Mouse (Mus musculus) embryonic facial prominence, embryonic 13.5 days (tissue): Measurements from ENCODE around the gene Zfp446. TPM values are rescaled to one million over a fixed set of nuclear protein-coding genes. Genes with fewer than 3 reads are reported as not detected.

Experiments
- ATAC-seq: fragments of 200-750 bp; cut with Nextera tagmentation; 2 replicates; pipeline ENCODE4 v1.8.0; 2017; ENCODE audit warnings: low read depth; ENCODE audit not compliant: insufficient number of reproducible peaks, insufficient read depth, low FRiP score, low TSS enrichment
- H3K27ac ChIP-seq: fragments of 300-500 bp; sonication (generic); 2 replicates; pipeline ENCODE4 v1.5.1; 2015; ENCODE audit warnings: moderate library complexity, mild to moderate bottlenecking, inconsistent platforms
- H3K27me3 ChIP-seq: fragments of 300-500 bp; sonication (generic); 2 replicates; pipeline ENCODE4 v1.6.1; 2015; ENCODE audit warnings: mild to moderate bottlenecking, inconsistent platforms
- H3K36me3 ChIP-seq: fragments of 300-500 bp; sonication (generic); 2 replicates; pipeline ENCODE4 v1.6.1; 2015; ENCODE audit warnings: mild to moderate bottlenecking, inconsistent platforms
- H3K4me1 ChIP-seq: fragments of 300-500 bp; sonication (generic); 2 replicates; pipeline ENCODE4 v1.6.1; 2015; ENCODE audit warnings: inconsistent platforms
- H3K4me2 ChIP-seq: fragments of 300-500 bp; sonication (generic); 2 replicates; pipeline ENCODE4 v1.6.1; 2015; ENCODE audit warnings: moderate library complexity, mild to moderate bottlenecking, inconsistent platforms
- H3K4me3 ChIP-seq: fragments of 300-500 bp; sonication (generic); 2 replicates; pipeline ENCODE4 v1.5.1; 2015; ENCODE audit warnings: mild to moderate bottlenecking, inconsistent platforms
- H3K9ac ChIP-seq: fragments of 300-500 bp; sonication (generic); 2 replicates; pipeline ENCODE4 v1.6.1; 2015; ENCODE audit warnings: mild to moderate bottlenecking, inconsistent platforms
- H3K9me3 ChIP-seq: fragments of 300-500 bp; sonication (generic); 2 replicates; pipeline ENCODE4 v1.6.1; 2016; ENCODE audit warnings: inconsistent platforms
- WGBS: fragments of 180-500 bp; shearing (Covaris S2); methylation state at CpG from one replicate; pipeline ENCODE4 v1.1.7; 2015; ENCODE audit warnings: mixed read lengths; 5-methylcytosine and 5-hydroxymethylcytosine counted together
- polyA plus RNA-seq: library from polyadenylated mRNA; unstranded; fragments of >200 nt; fragmentation: Nextera tagmentation; extraction: Ambion mirVana; gene quantifications from 2 replicates; pipeline ENCODE4 v1.2.1, GENCODE M21; 2015

Gene Zfp446
- polyA plus RNA-seq, 1 experiment from 2014 or later: 9.8 TPM

DNA sequence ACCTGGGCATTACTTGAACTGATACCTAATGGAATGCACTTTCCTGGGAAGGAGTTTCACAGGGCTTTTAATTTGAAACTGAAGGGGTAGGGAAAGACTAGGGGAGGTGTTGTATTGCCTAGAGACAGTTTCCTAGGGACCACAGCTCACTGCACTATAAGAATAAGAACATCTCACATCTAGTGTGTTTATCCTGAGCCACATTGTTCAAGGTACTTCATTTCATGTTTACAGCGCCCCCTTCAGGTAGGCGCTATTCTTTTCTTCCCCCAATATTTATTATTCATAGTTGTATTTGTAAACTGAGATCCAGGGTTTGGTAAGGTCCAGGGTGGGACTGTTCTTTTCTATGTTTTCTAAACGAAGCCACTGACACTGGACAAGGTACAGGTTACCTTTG, 14.6 kb downstream of the Zfp446 start:
- Histone ChIP-seq H3K36me3 (no peaks in the 10 kb centered on the region), H3K4me2 (no peak overlapping the region), H3K4me3 (no peak overlapping the region), H3K27me3 (no peaks in the 10 kb centered on the region), H3K4me1 (no peaks in the 10 kb centered on the region), H3K9me3 (no peaks in the 10 kb centered on the region), H3K9ac (no peak overlapping the region), H3K27ac (no peak overlapping the region)
- ATAC-seq: no peak
- 4% methylated on average over 3 of the region's 3 CpGs for WGBS

DNA sequence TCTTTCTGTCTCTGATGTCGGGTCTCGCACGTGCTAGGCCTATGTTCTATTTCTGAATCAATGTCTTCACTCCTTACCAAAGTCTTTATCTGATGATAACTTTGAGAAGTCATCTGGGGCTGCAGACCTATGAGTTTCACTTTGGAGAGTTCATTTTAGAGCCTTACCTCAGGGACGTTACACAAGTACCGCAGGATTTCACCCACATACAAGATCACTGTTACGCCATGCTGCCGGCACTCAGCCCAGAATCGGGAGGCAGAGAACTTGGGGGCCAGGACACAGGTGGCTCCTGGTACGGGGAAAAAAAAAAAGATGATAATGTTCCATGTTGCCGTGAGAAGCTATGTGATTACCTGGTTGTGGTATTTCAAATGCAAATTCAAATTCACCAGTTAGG, 15.5 kb downstream of the Zfp446 start:
- Histone ChIP-seq H3K9ac (no peak overlapping the region), H3K4me2 (no peak overlapping the region), H3K27ac (no peak overlapping the region), H3K27me3 (no peaks in the 10 kb centered on the region), H3K9me3 (no peaks in the 10 kb centered on the region), H3K36me3 (no peaks in the 10 kb centered on the region), H3K4me3 (no peak overlapping the region), H3K4me1 (no peaks in the 10 kb centered on the region)
- ATAC-seq: no peak
- WGBS: 87% methylated on average over 10 of the region's 10 CpGs

DNA sequence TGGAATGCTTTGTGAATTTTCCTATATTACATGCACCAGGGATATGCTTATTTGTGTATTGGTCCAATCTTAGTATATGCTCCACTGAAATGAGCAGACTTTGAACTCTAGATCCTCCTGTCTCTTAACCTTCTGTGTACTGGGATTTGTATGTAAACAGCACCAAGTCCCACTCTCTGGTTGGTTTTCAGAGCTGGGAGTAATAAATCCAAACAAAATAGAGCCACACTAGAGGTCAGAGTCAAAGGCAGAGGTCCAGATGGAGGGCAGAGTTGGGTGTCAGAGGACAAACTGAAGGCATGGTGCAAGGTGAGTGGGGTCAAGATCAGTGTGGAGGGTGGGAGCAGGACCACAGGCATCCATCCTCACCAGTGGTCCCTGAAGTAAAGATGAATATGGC, 18.2 kb downstream of the Zfp446 start:
- Histone ChIP-seq H3K4me1 (no peaks in the 10 kb centered on the region), H3K4me3 (no peak overlapping the region), H3K27ac (no peak overlapping the region), H3K36me3 (no peaks in the 10 kb centered on the region), H3K4me2 (no peak overlapping the region), H3K9me3 (no peaks in the 10 kb centered on the region), H3K9ac (no peak overlapping the region), H3K27me3 (no peaks in the 10 kb centered on the region)
- no peak for ATAC-seq

DNA sequence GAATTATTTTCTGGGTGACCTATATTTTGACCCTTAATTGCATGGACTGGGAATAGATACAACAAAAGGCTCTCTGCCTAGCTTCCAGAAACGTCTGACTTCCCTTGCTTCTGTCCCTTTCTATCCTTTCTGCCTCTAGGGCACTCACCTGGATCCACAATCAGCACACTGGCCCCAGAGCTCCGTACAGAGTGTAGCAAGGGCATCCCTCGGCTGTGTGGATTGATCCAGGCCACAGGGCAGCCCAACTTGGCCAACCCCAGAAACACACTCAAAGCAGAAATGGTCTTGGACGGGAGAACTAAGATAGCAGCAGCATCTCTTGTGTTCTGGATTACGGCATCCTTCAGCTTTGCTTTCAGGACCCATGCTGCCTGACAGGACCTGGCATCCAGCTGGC, 19.6 kb downstream of the Zfp446 start:
- 70% methylated on average over 5 of the region's 5 CpGs for WGBS
- ATAC-seq: no peak
- H3K4me1 ChIP-seq: no peaks in the 10 kb centered on the region

DNA sequence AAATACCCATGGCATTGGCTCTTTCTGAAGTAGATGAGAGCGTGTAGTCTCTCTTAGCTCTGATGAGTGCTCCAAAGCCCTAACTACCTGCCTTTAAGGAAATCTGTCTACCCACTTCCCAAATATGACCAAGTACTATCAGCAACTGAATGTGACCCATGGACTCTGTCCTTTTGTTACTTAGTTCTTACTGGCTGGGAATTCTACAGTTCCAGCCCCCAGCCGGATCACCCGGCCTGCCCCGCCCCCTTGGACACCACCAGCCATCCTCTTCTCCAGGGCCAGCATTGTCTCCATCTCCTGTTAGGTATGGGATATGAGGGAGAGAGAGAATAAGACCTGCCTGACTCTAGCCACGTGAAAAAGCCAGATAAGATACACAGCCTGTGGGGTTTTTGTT, 20.4 kb downstream of the Zfp446 start, which contains the start of gene Slc27a5:
Gene Slc27a5, minus strand, starts transcription at position 140 of the 400 bp plus-strand sequence.
- Histone ChIP-seq H3K4me3 (no peak within 1 kb of the TSS), H3K27me3 (no peaks in the 10 kb centered on the region), H3K36me3 (no peaks in the 10 kb centered on the region), H3K4me1 (no peaks in the 10 kb centered on the region), H3K9me3 (no peaks in the 10 kb centered on the region), H3K27ac (no peak within 1 kb of the TSS), H3K9ac (no peak within 1 kb of the TSS), H3K4me2 (no peak within 1 kb of the TSS)
- no peak for ATAC-seq
- 74% methylated on average over 5 of the region's 5 CpGs for WGBS

More for the DNA sequence above, 19.6 kb downstream of the Zfp446 start:
- no peak overlapping the region for H3K27ac ChIP-seq
- H3K9me3 ChIP-seq: no peaks in the 10 kb centered on the region
- H3K9ac ChIP-seq: no peak overlapping the region
- no peaks in the 10 kb centered on the region for H3K27me3 ChIP-seq
- no peaks in the 10 kb centered on the region for H3K36me3 ChIP-seq
- no peak overlapping the region for H3K4me2 ChIP-seq
- no peak overlapping the region for H3K4me3 ChIP-seq

DNA sequence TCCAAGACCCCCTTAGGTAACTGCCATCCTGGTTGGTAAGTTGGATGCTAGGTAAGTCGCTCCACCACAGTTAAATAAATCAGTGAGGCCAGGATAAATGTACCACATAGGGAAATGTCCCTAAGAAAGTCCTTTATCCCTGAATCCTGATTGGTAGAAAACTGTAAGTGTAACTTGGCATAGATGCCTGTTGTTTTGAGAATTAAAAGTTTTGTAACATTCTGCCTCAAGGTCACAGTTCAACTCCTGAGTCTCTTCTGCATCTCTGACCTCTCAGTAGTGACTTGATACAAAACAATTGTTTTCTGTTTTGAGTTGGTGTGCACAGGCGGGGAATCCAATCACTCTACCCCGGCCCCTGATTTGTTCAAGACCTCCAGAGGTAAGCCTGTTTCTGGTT, 21.2 kb downstream of the Zfp446 start, which contains the start of gene Trim28:
Gene Trim28, plus strand, starts transcription at position 264 of the 400 bp plus-strand sequence.
- H3K9ac ChIP-seq: no peak within 1 kb of the TSS
- no peaks in the 10 kb centered on the region for H3K9me3 ChIP-seq
- no peaks in the 10 kb centered on the region for H3K4me1 ChIP-seq
- H3K4me3 ChIP-seq: no peak within 1 kb of the TSS
- 67% methylated on average over 3 of the region's 3 CpGs for WGBS
- H3K27me3 ChIP-seq: no peaks in the 10 kb centered on the region
- no peak within 1 kb of the TSS for H3K27ac ChIP-seq
- no peak within 1 kb of the TSS for H3K4me2 ChIP-seq
- no peak for ATAC-seq
- peaks cover 7% of the 10 kb centered on the region for H3K36me3 ChIP-seq

DNA sequence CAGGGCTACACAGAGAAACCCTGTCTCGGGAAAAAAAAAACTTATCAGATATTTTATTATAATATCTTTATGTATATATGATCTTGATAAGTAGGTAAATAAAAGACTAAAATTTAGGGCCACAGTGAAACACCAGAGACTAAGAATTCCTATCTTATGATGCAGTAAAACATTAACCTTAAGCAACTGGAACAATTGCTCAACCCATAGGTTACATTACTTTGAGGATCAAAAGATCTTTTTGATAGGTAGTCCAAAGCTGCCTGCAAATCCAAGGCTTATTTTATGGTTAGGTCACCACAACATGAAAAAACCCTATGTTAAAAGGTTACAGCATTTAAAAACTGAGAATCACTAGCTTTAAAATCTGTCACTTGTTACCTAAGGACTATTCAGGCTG, 23.9 kb downstream of the Zfp446 start:
- Histone ChIP-seq H3K27me3 (no peaks in the 10 kb centered on the region), H3K27ac (no peak overlapping the region), H3K4me2 (no peak overlapping the region), H3K36me3 (peaks cover 30% of the 10 kb centered on the region), H3K9ac (no peak overlapping the region), H3K4me1 (no peaks in the 10 kb centered on the region), H3K4me3 (no peak overlapping the region), H3K9me3 (no peaks in the 10 kb centered on the region)
- ATAC-seq: no peak
- WGBS: 62% methylated on average over 1 of the region's 1 CpGs

DNA sequence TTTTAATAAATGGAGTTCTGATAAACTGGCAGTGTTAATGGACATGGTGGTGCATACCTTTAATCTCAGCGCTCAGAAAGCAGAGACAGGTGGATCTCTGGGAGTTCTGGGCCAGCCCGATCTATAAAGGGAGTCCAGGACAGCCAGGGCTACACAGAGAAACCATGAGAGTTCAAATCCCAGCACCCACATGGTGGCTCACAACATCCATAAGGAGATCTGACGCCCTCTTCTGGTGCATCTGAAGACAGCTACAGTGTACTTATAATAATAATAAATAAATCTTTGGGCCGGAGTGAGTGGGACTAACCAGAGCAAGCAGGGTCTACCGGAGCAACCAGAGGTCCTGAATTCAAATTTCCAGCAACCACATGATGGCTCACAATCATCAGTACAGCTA, 25.7 kb downstream of the Zfp446 start:
- ATAC-seq: no peak
- Histone ChIP-seq H3K9me3 (no peaks in the 10 kb centered on the region), H3K4me1 (peaks cover 9% of the 10 kb centered on the region), H3K36me3 (peaks cover 46% of the 10 kb centered on the region), H3K4me2 (no peak overlapping the region), H3K9ac (no peak overlapping the region), H3K27ac (no peak overlapping the region), H3K27me3 (peaks cover 8% of the 10 kb centered on the region; the same call in 1 of the 2 replicates), H3K4me3 (no peak overlapping the region)
- WGBS: 73% methylated on average over 5 of the region's 5 CpGs

DNA sequence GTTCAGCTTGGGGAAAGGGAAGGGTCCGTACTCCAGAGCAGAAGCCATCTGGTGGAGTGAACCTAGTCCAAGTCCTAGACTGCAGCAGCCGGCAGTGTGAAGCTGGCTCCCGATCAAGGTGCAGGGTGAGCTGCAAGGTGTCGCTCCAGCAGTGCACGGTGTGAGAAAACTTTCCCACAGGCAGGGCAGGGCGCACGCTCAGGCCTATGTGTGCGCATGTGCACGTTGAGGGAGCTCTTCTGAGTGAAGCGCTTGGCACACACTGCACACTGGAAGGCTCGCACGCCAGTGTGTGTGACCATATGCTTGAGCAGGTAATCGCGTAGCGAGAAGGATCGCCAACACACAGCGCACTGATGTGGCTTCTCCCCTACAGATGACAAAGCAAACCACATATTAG, 28.4 kb downstream of the Zfp446 start:
- Histone ChIP-seq H3K4me1 (peaks cover 22% of the 10 kb centered on the region), H3K9ac (no peak overlapping the region), H3K27ac (no peak overlapping the region), H3K36me3 (peaks cover 46% of the 10 kb centered on the region), H3K4me2 (no peak overlapping the region), H3K4me3 (no peak overlapping the region), H3K27me3 (peaks cover 8% of the 10 kb centered on the region; the same call in 1 of the 2 replicates), H3K9me3 (no peaks in the 10 kb centered on the region)
- WGBS: 88% methylated on average over 17 of the region's 17 CpGs
- ATAC-seq: no peak

DNA sequence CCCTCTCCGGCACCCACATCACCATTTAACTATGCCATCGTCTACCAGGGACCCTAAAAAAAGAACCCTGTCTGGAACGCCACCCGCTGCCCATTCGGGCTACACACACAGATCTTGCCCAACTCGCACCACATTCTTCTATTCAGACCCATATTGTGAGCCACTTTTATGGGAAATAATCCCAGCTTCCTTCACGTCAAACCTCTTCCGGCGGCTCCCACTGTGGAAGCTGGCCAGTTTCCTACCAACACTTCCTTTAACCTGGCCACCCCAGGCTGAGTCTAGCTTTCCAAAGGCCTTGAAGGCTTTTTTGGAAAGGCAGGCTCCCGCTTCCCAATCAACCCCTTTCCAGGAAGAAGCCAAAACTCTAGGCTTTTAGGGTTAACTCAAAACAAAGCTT, 28.9 kb downstream of the Zfp446 start:
- H3K9me3 ChIP-seq: no peaks in the 10 kb centered on the region
- H3K4me1 ChIP-seq: peaks cover 22% of the 10 kb centered on the region
- 87% methylated on average over 10 of the region's 10 CpGs for WGBS
- no peak overlapping the region for H3K9ac ChIP-seq
- peaks cover 8% of the 10 kb centered on the region; the same call in 1 of the 2 replicates for H3K27me3 ChIP-seq
- H3K27ac ChIP-seq: no peak overlapping the region
- no peak overlapping the region for H3K4me2 ChIP-seq
- ATAC-seq: no peak
- H3K4me3 ChIP-seq: no peak overlapping the region
- H3K36me3 ChIP-seq: peaks cover 46% of the 10 kb centered on the region

DNA sequence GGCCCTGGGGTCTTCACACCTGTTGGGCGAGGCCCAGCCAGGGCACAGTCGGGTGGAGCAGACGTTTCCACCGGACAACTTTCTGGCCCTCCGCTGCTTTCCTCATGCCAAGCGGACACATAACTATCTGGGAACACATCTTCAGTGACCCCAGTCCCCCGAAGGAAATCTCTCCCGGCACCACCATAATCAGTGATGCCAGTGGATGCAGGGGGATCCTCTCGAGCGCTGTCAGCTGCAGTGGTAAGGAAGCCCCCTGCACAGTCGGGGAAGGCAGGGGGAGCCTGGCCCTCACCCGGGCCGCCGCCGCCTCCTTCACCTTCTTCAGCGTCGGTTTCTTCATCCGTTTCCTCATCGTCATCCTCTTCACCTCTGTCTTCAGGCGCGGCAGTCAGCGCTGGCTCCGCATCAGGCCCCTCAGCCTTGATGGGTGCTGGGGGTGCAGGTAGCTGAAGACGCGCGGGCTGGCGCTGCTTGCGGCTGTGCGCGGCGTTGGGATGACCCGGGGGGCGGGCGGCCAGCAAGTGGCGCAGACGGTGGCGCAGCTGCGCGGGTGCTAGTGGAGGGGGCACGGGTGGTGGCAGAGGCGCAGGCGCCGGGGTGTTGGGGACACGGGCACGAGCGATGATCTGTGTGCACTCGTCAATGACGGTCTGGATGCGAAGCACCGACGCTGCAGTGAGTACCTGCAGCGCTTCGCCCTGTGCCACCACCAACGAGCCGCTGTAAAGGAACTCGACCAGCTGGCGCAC, 29.9 kb downstream of the Zfp446 start:
- Histone ChIP-seq H3K27ac (no peak overlapping the region), H3K4me1 (peaks cover 22% of the 10 kb centered on the region), H3K9me3 (no peaks in the 10 kb centered on the region), H3K4me2 (peak overlapping the region; percentile 75), H3K4me3 (no peak overlapping the region), H3K27me3 (peaks cover 8% of the 10 kb centered on the region; the same call in 1 of the 2 replicates), H3K36me3 (peaks cover 46% of the 10 kb centered on the region), H3K9ac (peak overlapping the region; percentile 87)
- ATAC-seq: no peak
- WGBS: 50% methylated on average over 57 of the region's 57 CpGs
